Mouse (Mus musculus) lung, postnatal 0 days (tissue): ENCODE data around the gene Ptprg.

Experiments used
- CTCF ChIP-seq: IDR thresholded peaks from 2 replicates; pipeline ENCODE4 v1.5.1; 2016; ENCODE audit warnings: antibody characterized with exemption, mild to moderate bottlenecking
- EP300 ChIP-seq: IDR thresholded peaks from 2 replicates; pipeline ENCODE4 v1.6.1; 2016; ENCODE audit warnings: antibody characterized with exemption, mild to moderate bottlenecking, control low read depth

- no peak for TF ChIP-seq CTCF
- TF ChIP-seq EP300 = no peak
Measured at GRCm38 (mm10) chr14:11935698-11936097, 382.4 kb downstream of the Ptprg start.
